Mouse (Mus musculus) neural tube, embryonic 15.5 days (tissue): ENCODE measurements around the gene Pklr. TPM values are rescaled to one million over a fixed set of nuclear protein-coding genes. Genes with fewer than 3 reads are reported as not detected.

Experiments
- ATAC-seq: fragments of 200-750 bp; cut with Nextera tagmentation; 2 replicates; pipeline ENCODE4 v1.8.0; 2017; ENCODE audit warnings: mild to moderate bottlenecking, moderate TSS enrichment, moderate library complexity; ENCODE audit not compliant: low FRiP score
- H3K27ac ChIP-seq: fragments of 300-500 bp; sonication (generic); replicated peaks from 2 replicates; pipeline ENCODE4 v1.5.1; 2015; ENCODE audit warnings: mild to moderate bottlenecking, inconsistent platforms
- H3K27me3 ChIP-seq: fragments of 300-500 bp; sonication (generic); replicated peaks from 2 replicates; pipeline ENCODE4 v1.6.1; 2015; ENCODE audit warnings: inconsistent platforms
- H3K36me3 ChIP-seq: fragments of 300-500 bp; sonication (generic); 2 replicates; pipeline ENCODE4 v1.6.1; 2015; ENCODE audit warnings: inconsistent platforms
- H3K4me1 ChIP-seq: fragments of 300-500 bp; sonication (generic); 2 replicates; pipeline ENCODE4 v1.6.1; 2015; ENCODE audit warnings: inconsistent platforms
- H3K4me2 ChIP-seq: fragments of 300-500 bp; sonication (generic); 2 replicates; pipeline ENCODE4 v1.6.1; 2015; ENCODE audit warnings: inconsistent platforms, mild to moderate bottlenecking, moderate library complexity
- H3K4me3 ChIP-seq: fragments of 300-500 bp; sonication (generic); replicated peaks from 2 replicates; pipeline ENCODE4 v1.5.1; 2015; ENCODE audit warnings: mild to moderate bottlenecking, inconsistent platforms
- H3K9ac ChIP-seq: fragments of 300-500 bp; sonication (generic); replicated peaks from 2 replicates; pipeline ENCODE4 v1.6.1; 2015; ENCODE audit warnings: mild to moderate bottlenecking, inconsistent platforms
- H3K9me3 ChIP-seq: fragments of 300-500 bp; sonication (generic); replicated peaks from 2 replicates; pipeline ENCODE4 v1.6.1; 2016; ENCODE audit warnings: inconsistent platforms
- WGBS: fragments of 180-500 bp; shearing (Covaris S2); methylation state at CpG from one replicate; pipeline ENCODE4 v1.1.7; 2015; ENCODE audit warnings: mixed read lengths; 5-methylcytosine and 5-hydroxymethylcytosine counted together
- polyA plus RNA-seq: library from polyadenylated mRNA; unstranded; fragments of >200 nt; fragmentation: Nextera tagmentation; extraction: Ambion mirVana; gene quantifications from 2 replicates; pipeline ENCODE4 v1.2.1, GENCODE M21; 2015

The Pklr gene
- polyA plus RNA-seq, 1 experiment from 2014 or later = 0.06 TPM

DNA sequence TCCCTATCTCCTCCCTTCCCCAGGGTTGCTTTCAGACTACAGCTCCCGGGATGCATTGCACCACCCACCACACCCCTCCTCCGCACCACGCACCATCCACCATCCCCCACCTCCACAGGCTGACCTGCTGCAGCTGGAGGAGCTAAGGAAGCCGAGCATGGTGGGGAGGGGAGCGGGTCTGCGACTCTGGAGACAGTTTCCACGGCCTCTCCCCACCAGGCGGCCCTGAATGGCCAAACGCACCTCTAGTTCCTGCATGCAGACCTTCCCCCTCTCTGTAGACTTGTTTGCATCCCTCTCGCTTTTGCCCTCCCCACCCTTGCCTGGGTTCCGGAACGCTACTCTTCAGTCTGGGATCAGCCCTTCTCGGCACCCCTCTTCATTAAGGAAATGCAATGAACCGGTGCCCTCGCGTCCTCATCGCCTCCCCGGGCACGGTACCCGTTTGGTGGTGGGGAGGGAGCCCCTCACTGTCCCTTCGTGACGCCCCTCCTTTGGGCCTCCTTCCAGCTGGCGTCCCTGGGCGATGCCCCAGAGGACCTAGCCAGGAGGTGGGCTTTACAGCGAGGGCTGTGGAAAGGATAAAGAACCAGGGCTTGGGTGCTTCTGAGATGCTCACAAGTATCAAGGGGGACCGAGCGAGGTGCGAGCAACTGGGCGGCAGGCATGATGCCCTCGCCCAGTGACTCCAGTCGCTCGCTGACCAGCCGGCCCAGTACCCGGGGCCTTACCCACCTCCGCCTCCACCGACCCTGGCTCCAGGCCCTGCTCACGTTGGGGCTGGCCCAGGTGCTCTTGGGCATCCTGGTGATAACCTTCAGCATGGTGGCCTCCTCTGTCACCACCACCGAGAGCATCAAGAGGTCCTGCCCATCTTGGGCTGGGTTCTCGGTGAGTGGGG, 47.4 kb downstream of the Pklr start, which contains the start of gene Fam189b:
Gene Fam189b, plus strand, starts transcription at position 86 of the 901 bp plus-strand sequence.
- peak within 1 kb of the TSS; percentile 97 for H3K4me2 ChIP-seq
- 5% methylated on average over 39 of the region's 39 CpGs for WGBS
- peak; percentile 94 for ATAC-seq

GRCm38 (mm10) chr3:89183959-89184315, 48.0 kb downstream of the Pklr start:
- H3K27ac ChIP-seq = peak overlapping the region; percentile 95
- no peak; the same call in 1 of the 2 replicates for ATAC-seq
- 58% methylated on average over 6 of the region's 6 CpGs for WGBS

More for the DNA sequence above, 47.4 kb downstream of the Pklr start, which contains the start of gene Fam189b:
- Histone ChIP-seq H3K27ac (peak within 1 kb of the TSS; percentile 95), H3K9ac (peak within 1 kb of the TSS; percentile 94), H3K36me3 (peaks cover 48% of the 10 kb centered on the region), H3K9me3 (no peaks in the 10 kb centered on the region), H3K4me1 (peaks cover 43% of the 10 kb centered on the region), H3K27me3 (no peaks in the 10 kb centered on the region), H3K4me3 (peak within 1 kb of the TSS; percentile 62)

DNA sequence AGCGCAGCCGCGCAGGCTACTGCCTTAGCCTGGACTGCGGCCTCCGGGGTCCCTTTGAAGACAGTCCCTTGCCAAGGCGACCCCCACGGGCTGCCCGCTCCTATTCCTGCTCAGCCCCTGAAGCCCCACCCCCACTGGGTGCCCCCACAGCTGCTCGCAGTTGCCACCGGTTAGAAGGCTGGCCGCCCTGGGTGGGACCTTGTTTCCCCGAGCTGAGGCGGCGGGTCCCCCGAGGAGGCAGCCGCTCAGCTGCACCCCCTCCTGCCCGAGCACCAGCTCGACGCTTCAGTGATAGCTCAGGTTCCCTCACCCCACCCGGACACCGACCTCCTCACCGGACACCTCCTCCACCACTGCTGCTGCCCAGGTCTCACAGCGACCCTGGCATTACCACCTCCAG, 51.3 kb downstream of the Pklr start:
- Histone ChIP-seq H3K9me3 (no peaks in the 10 kb centered on the region), H3K9ac (no peak overlapping the region), H3K4me1 (peaks cover 30% of the 10 kb centered on the region), H3K27me3 (no peaks in the 10 kb centered on the region), H3K4me2 (no peak overlapping the region), H3K4me3 (no peak overlapping the region), H3K27ac (no peak overlapping the region), H3K36me3 (peaks cover 22% of the 10 kb centered on the region)
- ATAC-seq = no peak
- WGBS = 50% methylated on average over 23 of the region's 23 CpGs

More at GRCm38 (mm10) chr3:89183959-89184315, 48.0 kb downstream of the Pklr start:
- H3K4me3 ChIP-seq = peak overlapping the region; percentile 62
- H3K4me1 ChIP-seq = peaks cover 37% of the 10 kb centered on the region
- H3K9ac ChIP-seq = peak overlapping the region; percentile 94
- H3K4me2 ChIP-seq = peak overlapping the region; percentile 97
- peaks cover 53% of the 10 kb centered on the region for H3K36me3 ChIP-seq
- H3K27me3 ChIP-seq = no peaks in the 10 kb centered on the region
- no peaks in the 10 kb centered on the region for H3K9me3 ChIP-seq

DNA sequence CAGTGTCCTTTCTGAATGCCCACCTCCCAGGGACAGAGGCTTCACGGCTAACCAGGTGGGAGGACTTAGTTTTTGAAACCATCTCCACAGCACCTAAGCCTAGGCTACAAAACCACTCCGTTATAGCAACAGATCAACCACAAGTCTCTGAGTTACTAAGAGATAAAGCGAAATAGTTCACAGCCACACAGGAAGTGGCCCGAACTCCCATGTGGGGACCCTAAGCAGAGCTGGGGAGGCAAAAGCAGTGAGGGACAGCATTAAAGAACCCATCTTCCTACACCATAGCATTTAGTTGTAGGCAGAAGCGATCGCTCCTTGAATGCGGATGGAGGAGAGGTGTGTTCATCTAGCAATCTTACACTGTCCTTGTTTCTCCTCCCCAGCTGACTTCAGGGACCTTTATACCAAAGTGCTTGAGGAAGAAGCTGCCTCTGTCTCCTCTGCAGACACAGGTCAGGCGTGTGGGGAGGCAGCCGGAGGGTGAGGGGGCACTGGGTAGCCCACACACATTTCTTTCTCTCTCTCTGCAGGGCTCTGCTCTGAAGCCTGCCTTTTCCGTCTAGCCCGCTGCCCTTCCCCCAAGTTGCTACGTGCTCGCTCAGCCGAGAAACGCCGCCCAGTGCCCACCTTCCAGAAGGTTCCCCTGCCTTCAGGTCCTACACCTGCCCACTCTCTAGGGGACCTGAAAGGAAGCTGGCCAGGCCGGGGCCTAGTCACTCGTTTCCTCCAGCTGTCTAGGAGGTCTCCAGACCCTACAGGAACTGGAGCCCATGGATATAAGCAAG, 51.9 kb downstream of the Pklr start:
- Histone ChIP-seq H3K4me1 (peaks cover 25% of the 10 kb centered on the region), H3K36me3 (peaks cover 20% of the 10 kb centered on the region), H3K4me2 (no peak overlapping the region), H3K27ac (no peak overlapping the region), H3K27me3 (no peaks in the 10 kb centered on the region), H3K9me3 (no peaks in the 10 kb centered on the region), H3K9ac (no peak overlapping the region), H3K4me3 (no peak overlapping the region)
- WGBS = 73% methylated on average over 18 of the region's 18 CpGs
- ATAC-seq = no peak

GRCm38 (mm10) chr3:89188478-89188875, 52.5 kb downstream of the Pklr start:
- Histone ChIP-seq H3K27me3 (no peaks in the 10 kb centered on the region), H3K4me1 (peaks cover 22% of the 10 kb centered on the region), H3K4me3 (no peak overlapping the region), H3K36me3 (peaks cover 20% of the 10 kb centered on the region), H3K4me2 (no peak overlapping the region), H3K9me3 (no peaks in the 10 kb centered on the region), H3K27ac (no peak overlapping the region), H3K9ac (no peak overlapping the region)
- no peak for ATAC-seq
- 74% methylated on average over 12 of the region's 12 CpGs for WGBS

GRCm38 (mm10) chr3:89190436-89190835, 54.5 kb downstream of the Pklr start:
- Histone ChIP-seq H3K9ac (no peak overlapping the region), H3K27ac (no peak overlapping the region), H3K4me1 (peaks cover 4% of the 10 kb centered on the region), H3K4me3 (no peak overlapping the region), H3K27me3 (no peaks in the 10 kb centered on the region), H3K4me2 (no peak overlapping the region), H3K9me3 (no peaks in the 10 kb centered on the region), H3K36me3 (peaks cover 20% of the 10 kb centered on the region)
- WGBS = 87% methylated on average over 8 of the region's 8 CpGs
- no peak for ATAC-seq

DNA sequence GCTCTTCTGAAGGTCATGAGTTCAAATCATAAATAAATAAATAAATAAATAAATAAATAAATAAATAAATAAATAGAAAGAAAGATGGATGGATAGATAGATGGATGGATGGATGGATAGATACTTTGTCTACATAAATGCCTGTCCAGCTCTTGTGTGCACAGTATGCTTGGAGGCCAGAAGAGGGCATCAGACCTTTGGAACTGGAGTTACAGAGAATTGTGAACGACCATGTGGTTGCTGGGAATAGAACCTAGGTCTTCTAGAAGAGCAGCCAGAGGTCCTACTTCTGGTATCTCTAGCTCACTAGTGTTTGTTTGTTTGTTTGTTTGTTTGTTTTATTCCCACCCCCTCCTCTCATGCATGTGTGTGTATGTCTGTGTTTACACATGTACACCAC, 57.4 kb downstream of the Pklr start:
- Histone ChIP-seq H3K27ac (no peak overlapping the region), H3K4me2 (no peak overlapping the region), H3K36me3 (peaks cover 7% of the 10 kb centered on the region), H3K9ac (no peak overlapping the region), H3K4me3 (no peak overlapping the region), H3K27me3 (no peaks in the 10 kb centered on the region), H3K4me1 (peaks cover 11% of the 10 kb centered on the region), H3K9me3 (no peaks in the 10 kb centered on the region)
- 80% methylated on average over 1 of the region's 1 CpGs for WGBS
- no peak for ATAC-seq

DNA sequence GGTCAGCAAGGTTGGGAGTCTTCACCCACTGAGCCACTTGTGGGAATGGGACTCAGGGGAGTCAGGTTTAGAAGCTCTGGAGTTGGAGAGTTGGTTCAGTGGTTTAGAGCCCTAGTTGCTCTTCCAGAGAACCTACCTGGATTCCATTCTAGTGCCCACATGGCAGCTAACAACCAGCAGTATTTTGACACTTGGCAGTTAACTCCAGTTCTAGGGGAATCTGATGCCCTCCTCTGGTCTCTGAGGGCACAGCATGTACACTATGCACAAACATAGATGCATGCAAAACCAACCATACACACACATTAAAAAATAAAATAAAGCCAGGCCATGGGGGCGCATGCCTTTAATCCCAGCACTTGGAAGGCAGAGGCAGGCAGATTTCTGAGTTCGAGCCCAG, 57.9 kb downstream of the Pklr start:
- ATAC-seq = no peak

More for the DNA sequence above, 57.9 kb downstream of the Pklr start:
- Histone ChIP-seq H3K36me3 (peaks cover 2% of the 10 kb centered on the region; the same call in 1 of the 2 replicates), H3K27ac (no peak overlapping the region), H3K27me3 (no peaks in the 10 kb centered on the region), H3K4me3 (no peak overlapping the region), H3K9me3 (no peaks in the 10 kb centered on the region), H3K4me2 (no peak overlapping the region), H3K9ac (no peak overlapping the region), H3K4me1 (peaks cover 11% of the 10 kb centered on the region)
- 95% methylated on average over 2 of the region's 2 CpGs for WGBS

Other genes starting within 250 kb of the Pklr start
- gene Msto1, start 222.1 kb upstream of the Pklr start, polyA plus RNA-seq = 48.6 and 49.2 TPM in 2 replicates
- 19.1 and 19.4 TPM in 2 replicates for gene Ash1l, start 185.5 kb upstream of the Pklr start, polyA plus RNA-seq
- 144 TPM in 2 replicates for gene Dap3, start 185.0 kb upstream of the Pklr start, polyA plus RNA-seq
- gene Rusc1, start 42.8 kb upstream of the Pklr start, polyA plus RNA-seq = 93.2 and 114 TPM in 2 replicates
- gene Gm43738, start 35.0 kb upstream of the Pklr start, polyA plus RNA-seq = not detected in 2 replicates
- gene Fdps, start 34.2 kb upstream of the Pklr start, polyA plus RNA-seq = 437 and 499 TPM in 2 replicates
- gene Hcn3, start 24.1 kb downstream of the Pklr start, polyA plus RNA-seq = 44.8 and 59.3 TPM in 2 replicates
- 20.2 and 22.5 TPM in 2 replicates for gene Clk2, start 28.7 kb downstream of the Pklr start, polyA plus RNA-seq
- 163 and 168 TPM in 2 replicates for gene Scamp3, start 41.3 kb downstream of the Pklr start, polyA plus RNA-seq
- 41.4 and 47.2 TPM in 2 replicates for gene Fam189b, start 47.0 kb downstream of the Pklr start, polyA plus RNA-seq
- 45.5 and 47.9 TPM in 2 replicates for gene Gba, start 66.8 kb downstream of the Pklr start, polyA plus RNA-seq
- gene Thbs3, start 79.0 kb downstream of the Pklr start, polyA plus RNA-seq = 38.6 and 48.2 TPM in 2 replicates
- 159 and 171 TPM in 2 replicates for gene Mtx1, start 90.9 kb downstream of the Pklr start, polyA plus RNA-seq
- gene Muc1, start 92.9 kb downstream of the Pklr start, polyA plus RNA-seq = 0.56 and 0.79 TPM in 2 replicates
- 221 and 222 TPM in 2 replicates for gene Krtcap2, start 109.8 kb downstream of the Pklr start, polyA plus RNA-seq
- 63.0 and 76.6 TPM in 2 replicates for gene Trim46, start 110.2 kb downstream of the Pklr start, polyA plus RNA-seq
- gene Dpm3, start 123.2 kb downstream of the Pklr start, polyA plus RNA-seq = 85.0 and 95.8 TPM in 2 replicates
- 40.9 and 49.3 TPM in 2 replicates for gene Slc50a1, start 134.4 kb downstream of the Pklr start, polyA plus RNA-seq
- 9.7 and 16.5 TPM in 2 replicates for gene Efna1, start 145.0 kb downstream of the Pklr start, polyA plus RNA-seq
- 95.8 and 107 TPM in 2 replicates for gene Efna3, start 186.8 kb downstream of the Pklr start, polyA plus RNA-seq
- gene Efna4, start 201.9 kb downstream of the Pklr start, polyA plus RNA-seq = 3.0 and 5.9 TPM in 2 replicates
- gene Adam15, start 213.9 kb downstream of the Pklr start, polyA plus RNA-seq = 69.9 and 71.9 TPM in 2 replicates
- gene Dcst2, start 225.8 kb downstream of the Pklr start, polyA plus RNA-seq = 0.18 and 0.26 TPM in 2 replicates
- gene Dcst1, start 229.1 kb downstream of the Pklr start, polyA plus RNA-seq = 0.86 and 1.2 TPM in 2 replicates